Mouse (Mus musculus): ENCODE results near the gene Egfl8.

Gene Egfl8

DNA sequence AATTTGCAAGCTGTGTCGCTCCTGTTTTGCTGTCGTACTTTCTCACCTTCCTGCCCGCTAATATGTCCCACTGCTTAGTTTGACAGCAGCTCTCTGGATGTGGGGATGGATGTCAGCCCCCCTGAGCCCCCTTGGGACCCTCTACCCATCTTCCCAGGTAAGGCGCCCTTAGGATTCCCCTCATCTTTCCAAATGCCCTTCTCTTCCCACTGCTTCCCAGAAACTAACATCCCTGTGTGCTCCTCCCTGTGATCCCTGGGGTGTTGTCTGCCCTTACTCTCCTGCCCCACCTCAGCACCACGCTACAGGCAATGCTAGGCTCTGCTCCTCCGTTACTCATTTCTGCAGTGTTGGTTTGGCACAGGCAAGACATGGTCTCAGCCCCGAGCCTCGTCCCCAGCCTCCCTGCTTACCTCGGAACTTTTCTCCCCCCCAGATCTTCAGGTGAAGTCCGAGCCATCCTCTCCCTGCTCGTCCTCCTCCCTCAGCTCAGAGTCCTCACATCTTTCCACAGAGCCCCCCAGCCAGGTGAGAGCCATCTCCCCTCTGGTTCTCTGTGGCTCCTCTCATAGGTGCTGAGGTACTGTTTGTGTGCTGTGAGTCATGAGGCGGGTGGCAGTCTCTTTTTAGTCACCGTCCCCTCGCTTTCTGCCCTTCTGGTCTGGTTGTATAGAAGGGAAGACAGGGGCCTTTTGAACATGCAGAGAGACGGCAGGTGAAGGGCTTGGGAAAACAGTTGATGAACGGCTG lies 32.5 kb upstream of the Egfl8 start:
- no peak for DNase-seq

DNA sequence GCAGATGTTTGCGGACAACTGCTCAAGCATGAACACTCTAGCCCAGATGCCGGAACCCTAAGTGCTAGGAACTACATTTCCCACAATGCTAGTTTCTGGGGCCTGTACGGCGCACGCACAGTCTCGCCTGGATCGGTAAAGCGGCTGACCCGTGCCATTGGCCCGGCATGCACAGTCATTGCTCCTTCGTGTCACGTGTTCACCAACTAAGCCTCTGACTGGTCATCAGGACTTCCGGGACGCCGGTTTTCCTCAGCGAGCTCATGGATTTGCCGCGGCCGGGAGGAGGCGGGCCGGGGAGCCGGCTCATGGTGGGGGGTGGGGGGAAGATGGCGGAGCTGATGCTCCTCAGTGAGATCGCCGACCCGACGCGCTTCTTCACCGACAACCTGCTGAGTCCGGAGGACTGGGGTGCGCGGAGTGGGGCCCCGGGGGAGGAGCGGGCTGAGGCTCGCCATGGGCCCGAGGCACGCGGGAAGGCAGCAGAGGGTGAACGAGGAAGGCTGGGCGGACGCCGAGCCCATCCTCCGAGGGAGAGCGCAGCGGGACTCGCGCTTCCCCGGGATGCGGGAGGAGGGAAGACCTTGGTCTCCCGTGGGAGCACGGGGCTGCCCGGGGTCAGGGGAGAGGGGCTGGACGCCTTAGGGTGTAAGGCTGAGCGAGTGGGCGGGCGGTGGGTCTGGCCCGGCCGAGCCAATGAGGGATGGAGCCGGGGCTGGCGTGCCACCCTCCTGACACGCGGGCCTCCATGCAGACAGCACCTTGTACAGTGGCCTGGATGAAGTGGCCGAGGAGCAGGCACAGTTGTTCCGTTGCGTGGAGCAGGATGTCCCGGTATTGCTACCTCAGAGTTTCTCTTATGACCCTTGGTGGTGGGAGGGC lies 31.4 kb upstream of the Egfl8 start, which contains the start of gene Atf6b:
TSS of gene Atf6b (plus strand) at position 241 of the 882 bp plus-strand sequence.
- DNase-seq: peak; percentile 97

GRCm38 (mm10) chr17:34645831-34646511 lies 30.2 kb upstream of the Egfl8 start:
- peak; percentile 46 for DNase-seq

GRCm38 (mm10) chr17:34645256-34645829 lies 29.6 kb upstream of the Egfl8 start:
- DNase-seq: no peak

- DNase-seq: peak; percentile 97
Observed at GRCm38 (mm10) chr17:34644608-34645007, 28.8 kb upstream of the Egfl8 start, which contains the start of gene Fkbpl. TSS of gene Fkbpl (plus strand) at chr17:34644764.

DNA sequence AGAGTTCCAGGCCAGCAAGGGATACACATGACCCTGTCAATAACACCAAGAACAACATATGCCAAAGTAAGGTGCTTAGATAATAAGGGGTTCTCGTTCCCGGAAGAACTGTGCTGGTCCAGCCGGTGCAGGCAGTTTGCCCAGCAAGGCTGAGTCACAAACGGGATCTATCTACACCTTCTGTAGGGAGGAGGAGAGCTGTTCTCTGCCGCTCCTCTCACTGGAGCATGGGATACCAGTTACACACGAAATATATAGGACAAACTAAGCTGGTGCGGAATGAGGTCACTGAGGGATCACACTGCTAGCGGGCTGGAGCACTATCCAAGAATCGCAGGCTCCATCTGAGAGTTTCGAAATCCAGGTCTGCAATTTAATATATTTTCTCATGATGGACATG lies 28.2 kb upstream of the Egfl8 start:
- DNase-seq: no peak

DNA sequence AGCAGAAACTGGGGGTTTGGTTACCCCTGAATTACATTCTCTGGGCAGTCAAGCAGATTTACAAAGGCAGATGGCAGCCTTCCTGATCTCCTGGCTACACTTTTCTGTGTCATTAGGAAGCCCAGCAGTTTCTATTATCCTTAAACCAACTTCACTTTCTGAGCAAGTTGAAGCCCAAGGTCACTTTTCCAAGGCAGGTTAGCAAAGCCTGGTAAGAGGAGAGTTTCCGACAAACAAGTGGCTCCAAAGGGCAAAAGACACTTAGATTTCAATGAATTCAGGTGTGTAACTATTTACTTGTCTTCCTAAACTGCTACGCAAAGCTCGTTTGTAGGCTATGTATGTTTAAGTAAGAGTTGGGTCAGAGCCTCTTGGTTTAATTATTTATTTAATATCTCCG lies 27.6 kb upstream of the Egfl8 start:
- DNase-seq: no peak

GRCm38 (mm10) chr17:34641945-34642344 lies 26.2 kb upstream of the Egfl8 start:
- no peak for DNase-seq

DNA sequence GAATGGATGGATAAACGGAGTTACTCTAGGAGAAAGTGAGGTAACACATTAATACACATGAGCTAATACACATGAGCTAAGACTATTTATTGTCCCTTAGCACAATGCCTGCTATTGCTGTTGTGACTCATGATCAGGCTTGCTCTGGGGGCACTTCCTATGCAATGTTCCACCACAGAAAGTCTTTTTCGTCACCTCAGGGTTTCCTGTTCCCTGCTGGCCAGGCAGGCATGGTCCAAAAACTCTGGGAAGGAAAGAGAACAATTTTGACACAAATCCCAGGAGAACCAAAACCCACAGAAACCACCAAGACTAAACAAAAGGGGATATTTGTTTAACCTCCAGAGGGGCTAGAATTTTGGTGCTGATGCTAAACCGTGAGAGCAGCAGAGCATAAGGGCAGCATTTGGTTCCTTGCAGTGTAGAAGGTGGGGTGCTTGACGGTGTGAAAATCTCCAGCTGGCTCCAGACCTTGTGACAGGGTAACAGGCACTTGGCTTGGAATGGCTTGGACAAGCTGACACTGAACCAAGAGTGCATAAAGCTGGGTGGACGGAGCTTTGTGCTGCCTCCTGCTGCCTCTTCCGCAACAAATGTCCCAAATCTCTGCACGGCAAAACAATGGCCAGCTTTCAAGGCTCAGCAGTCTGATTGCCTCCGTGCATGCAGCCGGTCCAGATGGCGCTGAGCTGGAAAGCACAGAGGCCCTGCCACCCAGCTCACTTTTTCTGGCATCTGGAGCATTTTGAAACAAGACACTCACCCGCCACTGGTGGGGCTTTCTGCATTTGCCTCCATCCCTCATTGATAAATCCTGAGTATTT lies 25.2 kb upstream of the Egfl8 start:
- peak; percentile 65 for DNase-seq

DNA sequence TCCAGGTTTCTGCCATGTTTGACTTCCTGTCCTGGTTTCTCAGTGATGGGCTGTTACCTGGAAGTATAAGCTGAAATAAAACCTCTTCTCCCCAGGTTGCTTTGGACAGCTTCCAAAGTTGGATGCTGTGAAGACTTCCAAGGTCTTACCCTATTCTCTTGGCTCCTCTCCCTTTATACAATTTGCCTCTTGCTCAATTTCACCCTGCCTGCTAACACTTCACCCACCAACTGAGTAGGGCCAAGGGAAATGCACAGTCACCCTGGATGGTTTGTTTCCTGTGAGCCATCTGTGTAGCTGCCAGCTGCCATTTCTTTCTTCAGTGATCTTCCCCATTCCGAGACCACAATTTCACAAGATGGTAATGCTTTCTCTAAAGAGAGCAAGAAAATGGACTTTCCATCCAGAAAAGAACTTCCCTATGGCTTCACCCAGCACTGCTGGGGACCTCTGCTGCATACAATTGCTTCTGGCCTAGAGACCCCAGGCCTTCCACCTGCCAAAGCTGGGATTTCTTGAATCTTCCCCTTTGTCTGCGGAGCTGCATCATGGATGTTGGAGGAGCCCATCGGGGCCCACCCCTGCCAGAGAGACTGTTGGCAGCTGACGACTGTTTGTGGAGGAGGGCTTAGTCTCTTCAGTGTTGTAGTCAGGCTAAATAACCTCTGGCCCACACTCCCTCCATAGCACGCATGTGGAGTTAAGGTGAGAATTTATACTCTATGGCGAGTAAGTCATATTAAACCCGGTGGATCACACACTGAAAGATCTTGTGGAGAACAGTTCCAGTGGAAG lies 23.9 kb upstream of the Egfl8 start:
- no peak for DNase-seq

- no peak for DNase-seq
Observed at GRCm38 (mm10) chr17:34637459-34637858, 21.7 kb upstream of the Egfl8 start.

- DNase-seq: no peak
Observed at GRCm38 (mm10) chr17:34635671-34636070, 19.9 kb upstream of the Egfl8 start.

DNA sequence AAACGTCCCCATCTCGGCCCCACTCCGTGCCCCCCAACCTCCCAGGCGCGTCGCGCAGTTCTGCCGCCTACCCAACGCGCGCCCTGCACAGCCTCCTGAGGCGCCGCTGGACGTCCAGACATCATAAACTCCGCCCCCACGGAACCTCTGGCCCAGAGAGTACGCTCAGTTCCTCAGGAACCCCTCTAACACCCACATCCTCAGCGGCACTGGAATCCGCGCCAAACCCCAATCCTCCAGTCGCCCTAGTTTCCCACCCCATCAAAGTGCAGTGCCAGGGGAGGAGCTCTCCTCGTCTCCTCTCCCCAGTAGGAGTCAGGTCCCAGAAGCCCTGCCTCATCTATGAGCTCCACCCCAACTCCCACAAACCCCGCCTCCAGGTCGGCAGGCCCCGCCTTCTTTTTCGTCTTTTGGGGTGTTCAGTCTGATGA lies 16.5 kb upstream of the Egfl8 start:
- peak; percentile 87 for DNase-seq

DNA sequence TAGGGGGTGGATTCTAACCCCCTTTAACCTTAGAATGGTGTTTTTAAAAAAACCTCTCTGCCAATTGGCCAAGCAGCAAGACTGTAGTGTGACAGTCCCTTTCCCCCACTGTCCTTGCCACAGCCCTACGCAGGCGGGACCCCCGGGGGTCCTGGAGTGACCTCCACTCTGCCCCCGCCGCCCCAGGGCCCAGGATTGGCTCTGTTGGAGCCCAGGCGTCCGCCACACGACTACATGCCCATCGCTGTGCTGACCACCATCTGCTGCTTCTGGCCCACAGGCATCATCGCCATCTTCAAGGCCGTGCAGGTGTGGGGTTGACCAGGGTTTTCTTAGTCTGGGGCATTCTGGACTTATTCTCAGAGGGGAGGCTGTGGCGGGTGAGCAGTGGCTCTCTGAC lies 15.9 kb upstream of the Egfl8 start:
- DNase-seq: no peak

GRCm38 (mm10) chr17:34630761-34631301 lies 15.1 kb upstream of the Egfl8 start:
- no peak for DNase-seq

DNA sequence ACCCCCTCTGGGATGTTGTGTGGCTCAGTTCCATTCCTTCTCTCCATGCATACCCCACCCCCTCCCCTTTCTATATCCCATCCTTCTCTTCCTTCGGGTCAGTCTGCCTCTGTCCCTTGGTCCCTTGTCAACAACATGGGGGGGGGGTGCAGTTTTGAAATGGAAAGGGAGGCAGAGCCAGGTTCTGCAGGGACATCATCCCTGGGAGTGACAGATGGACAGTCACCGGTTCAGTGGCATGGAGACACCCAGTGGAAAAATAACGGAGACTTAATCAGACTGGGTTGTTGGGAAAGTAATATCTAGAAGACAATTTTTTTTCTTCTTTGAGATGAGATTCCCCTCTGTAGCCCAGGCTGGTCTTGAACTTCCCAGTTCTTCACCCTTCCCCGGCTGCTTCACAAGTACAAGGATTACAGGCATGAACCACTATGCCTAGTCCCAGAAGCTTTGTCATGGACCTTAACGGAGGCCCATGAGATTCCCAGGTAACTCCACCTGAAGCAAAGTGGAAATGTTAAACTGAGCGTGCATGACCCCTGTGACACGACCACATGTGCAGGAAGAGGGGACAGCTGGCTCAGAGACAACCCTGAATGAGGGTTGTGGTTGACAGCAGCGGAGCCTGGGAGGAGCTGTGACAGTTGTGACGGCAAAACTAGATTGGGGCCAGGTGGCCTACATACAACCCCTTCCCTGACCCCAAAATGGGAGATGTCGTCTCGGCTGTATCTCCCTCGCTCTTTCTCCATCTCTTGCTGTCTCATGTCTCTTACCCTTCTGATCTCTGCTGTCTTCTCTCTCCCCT lies 14.2 kb upstream of the Egfl8 start:
- DNase-seq: no peak

- DNase-seq: no peak
Observed at GRCm38 (mm10) chr17:34629221-34629751, 13.5 kb upstream of the Egfl8 start, which contains the start of gene Prrt1. TSS of gene Prrt1 (plus strand) at chr17:34629533.

GRCm38 (mm10) chr17:34628644-34628967 lies 12.8 kb upstream of the Egfl8 start:
- DNase-seq: no peak

GRCm38 (mm10) chr17:34627943-34628643 lies 12.3 kb upstream of the Egfl8 start, which contains the start of gene Ppt2:
TSS of gene Ppt2 (minus strand) at chr17:34628510.
- DNase-seq: peak; percentile 77
